Mouse (Mus musculus) kidney, postnatal 4 days (tissue): ENCODE measurements around the gene Neurog1.

Experiments
- DNase-seq, 2 experiments: peaks; one replicate each; pipeline ENCODE4 v3.0.0; 2021; ENCODE audit warnings: mixed read lengths in 2 of 2

The Neurog1 gene

DNA sequence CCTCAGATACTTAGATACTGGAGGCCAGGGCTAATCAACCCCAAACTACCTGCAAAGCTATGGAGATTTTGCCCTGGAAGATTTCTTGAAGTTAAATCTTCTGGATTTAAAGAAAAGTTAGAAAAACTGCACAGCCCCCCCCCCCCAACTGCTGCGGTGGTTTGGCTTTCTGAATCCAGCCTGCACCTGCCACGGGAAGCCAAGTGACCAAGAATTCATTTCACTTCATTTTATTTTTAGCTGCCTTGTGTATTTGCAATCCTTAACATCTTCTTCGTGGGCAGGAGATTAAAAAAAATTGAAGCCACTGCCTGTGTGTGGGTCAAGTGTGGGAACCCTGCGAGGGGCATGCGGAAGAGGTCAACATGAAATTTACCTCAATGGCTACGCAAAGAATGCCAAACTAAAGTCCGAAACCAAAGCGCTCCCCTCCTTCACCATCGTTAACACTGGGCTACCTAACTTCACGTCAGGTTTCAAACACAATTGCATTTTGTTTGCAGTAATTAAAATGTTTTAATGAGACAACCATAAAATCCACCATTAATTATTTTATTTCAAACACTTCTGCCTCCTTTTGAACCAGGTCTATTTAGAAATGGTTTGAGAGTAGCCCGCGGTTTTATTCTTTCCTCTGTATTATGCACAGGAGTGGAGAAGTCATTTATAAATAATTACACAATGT lies 5.6 kb upstream of the Neurog1 start:
- DNase-seq, result no peak

DNA sequence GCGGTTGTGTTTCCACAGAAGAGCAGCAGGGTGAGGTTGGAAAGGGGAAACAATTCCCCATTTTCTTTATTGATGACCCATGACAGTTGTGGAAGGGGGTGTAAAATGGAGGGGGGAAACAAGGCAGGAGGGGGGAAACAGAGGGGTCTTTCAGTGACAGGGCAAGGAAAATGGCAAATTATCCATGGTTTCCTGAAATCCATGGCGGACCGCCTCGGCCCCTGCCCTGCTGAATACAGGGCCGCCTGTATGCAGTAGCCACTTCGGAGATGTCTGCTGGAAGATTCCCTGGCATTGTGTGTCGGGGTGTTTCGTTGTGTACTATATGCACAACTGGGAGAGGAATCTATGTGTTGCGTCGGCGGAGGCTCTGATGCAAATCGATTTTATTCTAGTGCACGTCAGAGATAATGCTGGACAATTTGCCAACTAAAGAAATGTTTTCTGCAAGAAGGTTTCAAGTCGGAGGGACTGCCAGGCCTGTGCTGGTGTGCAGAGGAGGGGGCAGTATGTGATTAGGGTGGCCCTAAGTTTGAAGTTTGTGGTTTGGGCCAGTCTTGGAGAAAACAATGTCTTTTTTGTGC lies 4.8 kb upstream of the Neurog1 start:
- no peak for DNase-seq

DNA sequence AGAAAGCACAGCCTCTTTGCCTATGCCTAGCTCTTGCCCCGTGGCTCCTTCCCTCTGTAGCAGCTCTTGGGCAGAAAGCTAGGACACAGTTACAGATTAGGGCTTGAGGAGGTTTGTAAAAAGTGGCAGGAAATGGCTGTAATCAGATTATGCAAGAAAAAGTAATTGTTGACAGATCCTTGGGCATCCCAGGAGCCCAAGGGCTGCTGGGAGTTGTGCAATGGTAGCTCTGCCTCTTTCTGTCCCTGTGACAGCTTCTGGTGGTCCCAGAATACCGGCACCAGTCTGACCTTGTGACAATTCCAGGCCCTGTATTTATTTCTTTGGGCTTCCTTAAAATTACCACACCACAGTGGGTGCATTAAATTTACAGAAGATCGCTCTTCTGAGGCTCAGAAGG lies 1.4 kb upstream of the Neurog1 start:
- DNase-seq, result no peak

GRCm38 (mm10) chr13:56252783-56253182 lies 820 bp upstream of the Neurog1 start:
- no peak for DNase-seq

- peak; percentile 21 to 41 for DNase-seq
Measured at GRCm38 (mm10) chr13:56251176-56251923, 613 bp downstream of the Neurog1 start.

DNA sequence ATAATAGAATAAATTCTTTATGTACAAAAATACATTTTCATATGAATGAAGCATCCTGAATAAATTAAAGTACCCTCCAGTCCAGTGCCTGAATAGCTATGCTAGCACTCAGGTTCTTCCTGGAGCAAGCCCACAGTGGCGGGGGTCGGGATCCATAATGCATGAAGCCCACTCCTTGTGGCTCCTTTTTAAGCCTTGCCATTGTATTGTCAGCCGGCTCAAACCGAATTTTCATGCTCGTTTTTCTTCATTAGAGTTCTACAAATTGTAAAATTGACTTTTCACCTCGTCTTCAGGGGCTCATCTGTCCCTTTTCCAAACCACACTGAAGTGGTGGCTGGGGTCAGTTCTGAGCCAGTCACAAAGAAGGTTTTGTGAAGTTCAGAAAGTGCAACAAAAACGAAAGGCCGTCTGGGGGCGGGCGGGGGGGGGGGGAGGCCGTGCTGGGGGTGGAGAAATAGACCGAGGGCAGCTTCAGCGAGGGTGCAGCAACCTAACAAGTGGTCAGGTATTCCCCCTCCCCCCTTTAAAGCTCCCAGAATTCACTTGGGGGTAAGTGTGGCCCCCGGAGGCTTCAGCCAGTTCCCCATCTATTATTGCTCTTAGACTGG lies 1.3 kb downstream of the Neurog1 start:
- no peak for DNase-seq

GRCm38 (mm10) chr13:56249593-56250341 lies 2.2 kb downstream of the Neurog1 start:
- DNase-seq, result no peak

- no peak for DNase-seq
Measured at GRCm38 (mm10) chr13:56243104-56243503, 8.9 kb downstream of the Neurog1 start.

GRCm38 (mm10) chr13:56240012-56240770 lies 11.8 kb downstream of the Neurog1 start:
- DNase-seq, result no peak

- DNase-seq, result no peak
Measured at GRCm38 (mm10) chr13:56237905-56238304, 14.1 kb downstream of the Neurog1 start.

DNA sequence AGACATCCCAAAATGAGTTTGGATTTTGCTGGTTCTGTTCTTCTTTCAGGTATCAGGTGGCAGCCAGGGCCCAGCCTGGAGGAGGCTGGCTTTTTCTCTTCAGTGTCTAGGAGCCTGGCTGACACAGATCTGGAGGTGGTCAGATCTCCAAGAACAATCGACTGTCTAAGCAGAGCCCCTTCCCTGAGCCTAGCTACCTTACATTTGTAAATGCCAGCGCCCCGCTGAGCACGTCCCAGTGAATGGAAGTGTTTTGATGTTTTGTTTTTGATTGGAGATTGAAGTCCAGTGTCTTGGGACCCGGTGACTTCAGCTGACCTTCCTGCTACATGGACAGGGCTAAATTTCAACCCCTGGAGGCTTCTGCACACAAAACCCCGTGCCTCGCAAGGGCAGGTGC lies 15.8 kb downstream of the Neurog1 start:
- DNase-seq, result no peak

- no peak for DNase-seq
Measured at GRCm38 (mm10) chr13:56228790-56229189, 23.2 kb downstream of the Neurog1 start.

DNA sequence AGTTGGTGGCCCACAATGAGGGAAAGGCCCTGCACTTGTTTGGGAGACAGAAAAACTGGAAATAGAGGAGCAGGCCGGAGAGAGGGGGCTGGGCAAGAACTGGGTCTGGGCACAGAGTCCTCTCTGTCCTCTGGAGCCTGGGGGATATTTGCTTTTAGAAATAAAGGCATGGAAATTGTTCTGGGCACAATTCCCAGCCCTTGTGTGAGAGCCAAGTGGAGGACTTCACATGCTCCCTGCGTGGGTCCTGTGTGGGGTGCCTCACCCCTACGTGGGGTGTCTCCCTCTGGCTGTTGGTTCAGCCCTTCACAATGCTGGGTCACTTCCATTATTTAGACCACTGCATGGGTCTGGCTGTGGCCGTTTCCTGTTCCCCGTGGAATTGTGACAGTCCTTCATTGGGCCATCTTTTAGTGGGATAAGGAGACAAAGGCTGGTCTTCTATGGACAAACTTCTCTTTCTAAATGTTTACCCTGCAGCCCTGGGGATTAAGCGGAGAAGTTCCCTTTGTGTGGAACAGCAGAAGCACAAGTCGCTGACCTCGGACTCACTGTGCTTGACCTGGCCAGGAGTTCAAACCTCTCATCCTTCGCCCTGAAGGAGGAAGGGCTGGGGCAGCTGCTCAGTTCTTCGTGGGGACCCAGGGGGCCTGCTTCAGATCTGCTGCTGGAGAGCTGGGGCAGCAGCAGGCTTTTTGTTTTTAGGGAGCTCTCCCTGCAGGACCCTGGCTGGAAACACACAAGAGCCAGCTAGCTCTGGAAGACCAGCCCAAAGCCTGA lies 25.6 kb downstream of the Neurog1 start:
- DNase-seq, result no peak

DNA sequence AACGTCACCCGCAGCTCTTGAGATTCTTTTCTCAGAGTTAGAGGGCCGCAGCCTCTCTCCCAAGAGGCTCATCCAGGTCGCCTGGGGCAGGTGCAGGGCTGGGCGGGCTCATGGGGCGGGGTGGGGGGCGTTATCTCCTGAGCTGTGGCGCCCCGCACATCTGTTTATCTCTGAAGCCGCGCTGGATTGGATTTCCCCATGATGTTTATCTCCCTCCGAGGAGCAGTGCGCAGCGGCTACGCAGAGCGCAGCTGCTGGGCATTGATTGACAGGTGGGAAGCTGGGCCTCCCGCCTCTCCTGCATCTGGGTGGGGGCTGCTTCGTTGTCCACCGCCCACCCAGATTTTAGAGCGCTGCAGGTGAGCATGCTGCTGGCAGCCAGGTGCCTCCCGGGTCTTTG lies 28.3 kb downstream of the Neurog1 start:
- no peak for DNase-seq

GRCm38 (mm10) chr13:56222849-56223246 lies 29.1 kb downstream of the Neurog1 start:
- no peak for DNase-seq

- peak; percentile 44 to 62 for DNase-seq
Measured at GRCm38 (mm10) chr13:56221995-56222848, 29.7 kb downstream of the Neurog1 start.

DNA sequence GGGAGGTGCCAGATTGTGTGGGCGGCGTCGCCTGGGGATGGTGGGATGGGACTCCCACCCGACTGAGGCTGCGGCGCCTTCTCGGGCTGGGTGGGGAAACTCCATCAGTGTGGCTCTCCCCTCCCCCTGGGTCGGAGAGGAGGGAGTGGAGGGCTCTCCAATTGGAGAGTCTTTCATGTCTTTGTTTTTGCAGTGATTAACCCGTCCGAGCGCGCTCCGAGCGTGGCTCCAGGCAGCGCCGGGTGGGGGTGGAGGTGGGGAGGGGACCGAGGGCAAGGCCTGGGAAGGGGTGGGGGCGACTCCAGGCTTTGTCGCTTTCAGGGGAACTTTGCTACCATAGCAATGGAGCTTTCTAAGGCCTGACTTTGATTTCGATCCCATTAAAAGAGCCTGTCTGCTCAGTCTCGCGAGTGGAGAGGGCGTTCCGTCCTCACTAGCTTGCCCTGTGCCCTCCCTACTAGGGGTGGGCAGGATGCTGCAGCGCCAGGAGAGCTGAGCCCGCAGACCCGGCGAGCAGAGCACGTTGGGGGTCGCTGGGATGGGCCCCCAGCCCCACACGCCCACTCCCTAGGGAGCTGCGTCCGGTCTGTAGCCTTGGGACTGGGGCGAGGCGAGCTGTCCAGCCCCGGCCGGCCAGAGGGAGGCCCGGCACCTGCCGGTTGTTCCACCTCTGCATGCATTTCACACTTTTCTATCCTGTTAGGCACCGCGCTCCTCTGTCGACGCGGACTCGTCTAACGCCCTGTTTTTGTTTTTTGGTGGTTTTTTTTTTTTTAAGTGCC lies 30.6 kb downstream of the Neurog1 start:
- peak; percentile 54 to 70 for DNase-seq

DNA sequence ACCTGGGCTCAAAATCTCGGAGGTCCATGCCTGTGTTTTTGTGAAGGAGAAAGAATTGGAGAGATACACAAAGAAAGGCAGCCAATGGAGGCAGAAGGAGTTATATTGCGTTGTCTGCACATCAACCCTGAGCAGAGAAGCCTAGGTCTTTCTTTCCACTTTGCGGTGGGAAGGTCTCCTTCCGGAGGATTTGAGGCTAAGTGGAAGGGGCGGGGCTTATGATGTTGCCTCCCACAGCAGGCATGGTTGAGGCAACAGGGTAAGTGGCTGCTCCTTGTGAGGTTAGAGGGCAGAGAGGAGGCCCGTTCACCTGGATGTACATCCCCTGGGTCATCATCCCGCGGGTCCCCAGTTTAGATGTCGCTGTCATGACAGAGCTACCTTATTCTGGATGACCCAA lies 32.7 kb downstream of the Neurog1 start:
- DNase-seq, result no peak

DNA sequence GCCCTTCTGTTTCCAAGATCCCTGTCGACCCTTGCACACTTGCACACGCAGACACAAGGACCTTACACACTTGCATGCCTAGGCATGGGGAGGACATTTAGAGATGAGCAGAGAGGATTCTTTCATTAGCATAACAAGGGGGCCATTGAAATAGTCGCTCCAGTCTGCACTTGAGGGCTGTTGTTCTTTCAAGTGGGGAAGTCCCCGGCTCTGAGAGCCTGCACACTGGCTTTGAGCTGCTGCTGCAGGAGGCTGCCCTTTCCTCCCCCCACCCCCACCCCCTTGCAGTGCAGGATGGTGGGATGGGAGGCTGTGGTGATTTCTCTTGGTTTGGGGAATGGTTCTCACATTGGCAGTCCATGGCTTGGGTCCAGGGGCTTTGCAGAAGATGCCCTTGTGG lies 35.9 kb downstream of the Neurog1 start:
- no peak for DNase-seq

DNA sequence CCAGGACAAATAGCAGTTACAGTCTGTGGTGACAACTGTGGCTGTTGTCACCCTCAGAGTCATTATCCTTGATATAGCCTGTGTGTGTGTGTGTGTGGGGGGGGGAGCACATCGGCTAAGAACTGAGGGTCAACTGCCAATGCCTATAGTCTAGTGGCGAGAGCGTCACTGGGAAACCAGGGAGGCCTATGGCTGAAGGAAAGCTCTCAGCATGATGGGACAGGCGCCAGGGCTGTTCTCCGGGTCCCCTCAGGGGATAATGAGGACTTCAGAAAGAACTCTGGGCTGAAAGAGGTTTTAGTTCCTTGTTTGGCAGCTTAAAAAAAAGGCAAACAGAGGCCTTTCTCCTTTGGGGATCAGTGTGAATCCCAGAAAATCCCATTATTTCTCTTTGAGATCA lies 37.3 kb downstream of the Neurog1 start:
- DNase-seq, result no peak
